Mouse (Mus musculus) layer of hippocampus, postnatal 10 days (tissue): ENCODE data around the gene Plekhg2. TPM values are rescaled to one million over a fixed set of nuclear protein-coding genes. Genes with fewer than 3 reads are reported as not detected.

Experiments used
- DNase-seq, 2 experiments: peaks; one replicate each; pipeline ENCODE4 v3.0.0; 2021; ENCODE audit warnings: low spot score in 2 of 2
- total RNA-seq, 2 experiments: library from RNA; stranded (reverse); gene quantifications; 2 replicates each; pipeline ENCODE4 v1.2.3; 2021

The Plekhg2 gene
- total RNA-seq, 2 experiments from 2014 or later, result 13.5 to 13.6 TPM

- no peak for DNase-seq
Observed at GRCm38 (mm10) chr7:28368276-28368920, 4.0 kb downstream of the Plekhg2 start.

GRCm38 (mm10) chr7:28367663-28368275 lies 4.6 kb downstream of the Plekhg2 start:
- no peak for DNase-seq

- no peak for DNase-seq
Observed at GRCm38 (mm10) chr7:28362441-28363060, 9.8 kb downstream of the Plekhg2 start.

- no peak for DNase-seq
Observed at GRCm38 (mm10) chr7:28361647-28362341, 10.6 kb downstream of the Plekhg2 start.

- DNase-seq, result no peak
Observed at GRCm38 (mm10) chr7:28360291-28360690, 12.1 kb downstream of the Plekhg2 start.

- DNase-seq, result peak in 1 of 2 experiments; percentile 12
Observed at GRCm38 (mm10) chr7:28359854-28360253, 12.5 kb downstream of the Plekhg2 start.

GRCm38 (mm10) chr7:28358431-28358830 lies 14.0 kb downstream of the Plekhg2 start:
- no peak for DNase-seq

GRCm38 (mm10) chr7:28357984-28358383 lies 14.4 kb downstream of the Plekhg2 start:
- no peak for DNase-seq

- DNase-seq, result no peak
Observed at GRCm38 (mm10) chr7:28356981-28357380, 15.4 kb downstream of the Plekhg2 start.

DNA sequence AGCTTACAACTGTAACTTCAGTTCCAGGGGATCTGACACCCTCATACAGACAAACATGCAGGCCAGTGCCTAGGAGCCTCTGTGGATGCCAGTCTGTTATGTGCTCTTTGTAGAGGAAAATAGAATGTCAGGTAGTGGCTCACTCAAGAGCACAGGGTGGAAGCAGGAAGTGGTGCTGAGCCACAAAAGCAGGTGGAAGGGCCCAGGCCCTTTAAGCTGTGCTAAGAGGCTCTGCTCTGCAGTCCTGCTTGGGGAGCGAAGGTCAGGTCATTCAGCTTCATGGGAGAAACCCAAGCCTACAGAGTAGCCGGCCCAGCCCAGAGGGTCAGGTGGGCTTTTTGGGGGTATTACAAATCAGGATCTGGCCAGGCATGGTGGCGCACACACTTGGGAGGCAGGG lies 17.2 kb downstream of the Plekhg2 start:
- DNase-seq, result no peak

GRCm38 (mm10) chr7:28354596-28354995 lies 17.8 kb downstream of the Plekhg2 start:
- DNase-seq, result no peak

- DNase-seq, result no peak
Observed at GRCm38 (mm10) chr7:28354113-28354581, 18.3 kb downstream of the Plekhg2 start.

- DNase-seq, result no peak
Observed at GRCm38 (mm10) chr7:28353267-28353666, 19.1 kb downstream of the Plekhg2 start.

- DNase-seq, result no peak
Observed at GRCm38 (mm10) chr7:28351676-28352191, 20.7 kb downstream of the Plekhg2 start.

DNA sequence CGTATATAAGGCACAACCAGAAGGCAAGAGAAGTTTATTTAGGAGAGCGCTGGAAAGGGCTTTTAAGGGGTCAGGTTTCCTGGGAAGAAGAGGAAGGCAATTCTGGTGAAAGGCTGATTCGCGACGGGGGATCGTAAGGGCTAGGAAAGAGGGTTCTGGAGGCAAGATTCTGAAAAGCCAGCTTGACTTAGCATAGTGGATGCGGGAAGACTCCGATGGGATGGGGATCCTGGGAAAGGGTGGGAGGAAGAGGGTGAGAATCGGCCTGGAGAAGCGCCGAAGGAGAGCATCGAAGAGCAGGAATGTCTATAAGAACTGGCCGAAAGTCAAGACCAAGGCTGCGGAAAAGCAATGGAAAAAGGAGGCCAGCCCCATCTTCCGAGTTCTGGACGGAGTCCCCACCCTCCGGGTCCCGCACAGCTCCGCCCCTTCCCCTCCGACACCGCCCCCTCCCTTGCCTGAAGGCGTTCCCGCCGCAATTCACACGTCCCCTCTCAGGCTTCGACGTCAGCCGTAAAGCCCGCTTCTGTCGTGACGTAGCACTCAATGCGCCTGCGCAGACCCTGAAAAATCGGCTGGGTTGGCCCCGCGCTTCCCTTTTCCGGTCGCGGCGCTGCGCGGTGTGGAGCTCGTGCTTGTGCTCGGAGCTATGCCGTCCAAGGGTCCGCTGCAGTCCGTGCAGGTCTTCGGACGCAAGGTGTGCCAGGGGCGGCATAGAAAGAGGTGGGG lies 22.1 kb downstream of the Plekhg2 start, which contains the start of gene Rps16:
Gene Rps16, plus strand, starts transcription at position 498 of the 729 bp plus-strand sequence.
- peak; percentile 99 for DNase-seq

DNA sequence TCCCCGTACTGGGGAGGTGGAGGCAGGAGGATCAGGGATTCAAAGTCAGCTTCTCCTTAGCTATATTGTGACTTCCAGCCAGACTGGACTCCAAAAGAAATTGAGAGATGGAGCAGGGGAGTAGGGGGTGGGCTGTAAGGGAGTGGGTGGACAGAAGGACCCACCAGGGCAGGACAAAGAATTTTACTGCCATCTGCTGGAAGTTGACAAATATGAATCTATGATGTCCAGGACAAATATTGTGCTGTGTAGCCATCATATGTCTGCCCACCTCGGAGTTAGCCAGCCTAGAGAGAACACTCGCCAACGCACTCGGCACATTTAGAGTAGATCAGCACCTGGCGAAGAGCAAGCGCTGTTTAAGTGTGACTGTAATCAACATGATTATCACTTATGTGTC lies 23.8 kb downstream of the Plekhg2 start:
- no peak for DNase-seq

DNA sequence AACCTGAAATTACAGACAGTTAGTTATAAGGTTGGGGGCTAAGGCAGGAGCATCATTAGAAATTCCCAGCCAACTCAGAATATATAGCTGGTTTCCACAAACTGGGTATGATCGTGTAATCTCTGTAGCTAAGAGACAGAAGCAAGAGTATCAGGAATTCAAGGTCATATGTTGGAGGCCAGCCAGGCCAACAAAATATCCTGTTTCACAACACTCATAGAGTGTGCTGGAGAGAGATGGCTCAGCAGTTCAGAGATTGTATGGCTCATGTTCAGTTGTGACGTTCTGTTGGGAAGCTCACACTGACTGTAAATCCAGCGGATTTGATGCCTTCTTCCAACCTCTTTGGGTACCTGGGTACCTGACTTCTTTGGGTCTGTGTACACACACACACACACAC lies 24.7 kb downstream of the Plekhg2 start:
- DNase-seq, result no peak

DNA sequence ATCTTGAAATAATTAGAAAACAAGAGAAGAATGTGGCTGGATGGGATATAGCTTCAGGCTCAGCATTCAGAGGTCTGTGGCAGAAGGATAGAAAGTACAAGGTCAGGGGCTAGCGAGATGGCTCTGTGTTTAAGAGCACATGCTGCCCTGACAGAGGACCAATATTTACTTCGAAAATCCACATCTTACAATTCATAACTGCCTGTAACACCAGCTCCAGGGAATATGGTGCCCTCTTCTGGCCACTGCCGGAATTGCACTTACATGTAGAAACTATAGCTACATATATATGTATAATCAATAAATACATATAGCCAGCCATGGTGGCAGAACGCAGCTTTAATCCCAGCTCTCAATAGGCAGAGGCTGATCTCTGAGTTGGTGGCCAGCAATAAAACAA lies 27.8 kb downstream of the Plekhg2 start:
- DNase-seq, result peak; percentile 56 to 65

- no peak for DNase-seq
Observed at GRCm38 (mm10) chr7:28341381-28341780, 31.0 kb downstream of the Plekhg2 start.

DNA sequence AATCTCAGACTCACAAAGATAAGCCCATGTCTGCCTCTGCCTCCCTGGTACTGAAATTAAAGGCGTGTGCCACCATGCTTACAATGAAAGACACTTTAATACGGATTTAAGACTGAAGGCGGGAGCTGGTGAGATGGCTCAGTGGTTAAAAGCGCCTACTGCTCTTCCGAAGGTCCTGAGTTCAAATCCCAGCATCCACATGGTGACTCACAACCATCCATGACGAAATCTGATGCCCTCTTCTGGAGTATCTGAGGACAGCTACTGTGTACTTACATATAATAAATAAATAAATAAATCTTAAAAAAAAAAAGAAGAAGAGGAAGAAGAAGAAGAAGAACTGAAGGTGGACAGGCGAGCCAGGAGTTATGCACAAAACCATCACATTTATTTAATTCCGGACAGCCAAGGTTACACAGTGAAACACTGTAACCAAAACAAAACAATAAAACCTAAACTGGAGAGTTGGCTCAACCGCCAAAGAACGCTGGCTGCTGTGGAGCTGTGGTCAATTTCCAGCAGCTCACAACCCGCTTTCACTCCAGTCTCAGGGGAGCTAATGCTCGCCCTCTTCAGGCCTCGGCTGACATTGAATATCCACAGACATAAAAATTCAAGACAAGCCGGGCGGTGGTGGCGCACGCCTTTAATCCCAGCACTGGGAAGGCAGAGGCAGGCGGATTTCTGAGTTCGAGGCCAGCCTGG lies 33.0 kb downstream of the Plekhg2 start:
- DNase-seq, result peak; percentile 38 to 51
